Mouse (Mus musculus) left cerebral cortex, adult 2 months (tissue): ENCODE data around the gene Pygo2. TPM values are rescaled to one million over a fixed set of nuclear protein-coding genes. Genes with fewer than 3 reads are reported as not detected.
"Not testable (repeated sequence)": the region's sequence is repeated elsewhere in the genome, so short reads cannot be mapped to it uniquely, and the experiment has no call there.

ENCODE experiments used
- DNase-seq, 2 experiments: peaks; one replicate each; pipeline ENCODE4 v3.0.0; 2021 to 2022; ENCODE audit warnings: low spot score in 2 of 2, mixed read lengths in 1 of 2; ENCODE audit errors: extremely low spot score in 1 of 2
- H3K27ac ChIP-seq: fragments of 200-600 bp; 2 replicates; pipeline ENCODE4 v1.8.1; 2022
- H3K4me3 ChIP-seq: fragments of 200-600 bp; 2 replicates; pipeline ENCODE4 v1.8.1; 2022
- CTCF ChIP-seq: fragments of 200-600 bp; IDR thresholded peaks from 2 replicates; pipeline ENCODE4 v1.8.1; 2022; ENCODE audit warnings: antibody characterized with exemption, mild to moderate bottlenecking, moderate library complexity
- intact Hi-C: fragments of 180-260 bp; cut with DNase I; formaldehyde crosslinking; loops from one replicate; pipeline ENCODE4 v1.15.1; 2025
- total RNA-seq, 2 experiments: library from RNA; stranded (reverse); gene quantifications; 2 replicates each; pipeline ENCODE4 v1.2.3; 2021

Pygo2 gene
- total RNA-seq, 2 experiments from 2014 or later = 51.0 to 54.5 TPM

DNA sequence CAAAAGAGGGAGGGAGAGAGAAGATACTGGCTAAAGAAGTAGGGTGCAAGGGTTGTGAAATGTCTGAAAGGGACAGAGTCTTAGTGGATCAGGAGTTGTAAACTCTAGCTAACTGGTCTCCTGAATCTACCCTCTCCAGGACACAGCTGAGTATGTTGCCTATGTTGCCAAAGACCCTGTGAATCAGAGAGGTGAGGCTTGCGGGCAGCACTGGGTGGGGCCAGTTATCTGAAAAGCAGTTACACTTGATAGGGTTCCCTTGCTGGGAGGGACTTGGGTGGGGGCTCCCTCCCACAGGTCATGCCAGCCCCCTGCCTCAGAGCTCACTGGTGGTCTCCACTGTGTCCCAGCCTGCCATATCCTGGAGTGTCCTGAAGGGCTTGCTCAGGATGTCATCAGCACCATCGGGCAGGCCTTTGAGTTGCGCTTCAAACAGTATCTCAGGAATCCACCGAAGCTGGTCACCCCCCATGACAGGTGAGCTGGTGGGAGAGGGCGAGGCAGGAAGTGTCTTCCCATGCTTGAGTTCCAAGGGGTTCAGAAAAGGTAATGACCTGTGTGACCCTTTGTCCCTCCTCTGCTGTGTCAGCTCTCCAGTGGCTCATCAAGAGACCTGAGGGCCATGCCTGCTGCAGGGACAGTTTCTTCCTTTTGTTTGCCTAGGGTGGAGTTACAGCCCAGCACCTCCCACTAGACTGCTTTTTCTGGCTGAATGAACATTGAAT is 5.4 kb upstream of the Pygo2 start:
- H3K27ac ChIP-seq = no peak overlapping the region
- intact Hi-C loops = no loop called here
- no peak for DNase-seq
- no peak overlapping the region for H3K4me3 ChIP-seq
- TF ChIP-seq CTCF = no peak

DNA sequence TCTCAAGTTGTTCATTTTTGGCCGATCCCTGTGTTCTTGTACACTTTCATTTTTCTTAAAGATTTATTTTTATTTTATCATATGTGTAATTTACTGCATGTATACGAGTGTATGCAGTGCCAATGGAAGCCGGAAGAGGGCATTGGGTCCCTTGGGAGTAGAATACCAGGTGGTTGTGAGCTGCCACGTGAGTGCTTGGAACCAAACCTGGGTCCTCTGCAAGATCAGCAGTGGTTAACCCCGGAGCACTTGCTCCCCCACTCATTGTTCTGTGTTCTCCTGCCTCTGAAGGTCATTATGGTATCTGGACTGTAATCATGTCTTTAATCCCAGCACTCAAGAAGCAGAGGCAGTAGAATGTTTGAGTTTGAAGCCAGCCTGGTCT is 4.9 kb upstream of the Pygo2 start:
- intact Hi-C loops = no loop called here
- H3K4me3 ChIP-seq = no peak overlapping the region
- TF ChIP-seq CTCF = no peak
- DNase-seq = no peak
- H3K27ac ChIP-seq = no peak overlapping the region

DNA sequence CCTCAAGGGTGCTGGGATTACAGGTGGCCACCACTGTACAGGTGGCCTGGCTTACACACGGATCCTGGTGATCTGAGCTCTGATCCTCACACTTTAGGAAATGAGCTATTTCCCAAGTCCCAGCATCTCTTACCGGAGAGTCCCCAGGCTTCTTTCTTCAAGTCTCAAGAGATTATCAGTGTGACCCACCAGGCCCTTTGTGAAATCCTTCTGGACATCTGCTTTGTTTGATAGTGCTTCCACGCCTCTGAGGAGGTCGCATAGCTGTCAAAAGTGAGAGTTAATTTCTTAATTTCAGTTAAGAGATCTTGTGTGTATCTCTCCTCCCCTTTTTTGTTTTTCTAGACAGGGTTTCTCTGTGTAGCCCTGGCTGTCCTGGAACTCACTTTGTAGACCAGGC is 4.1 kb upstream of the Pygo2 start:
- Histone ChIP-seq H3K4me3 (no peak overlapping the region), H3K27ac (no peak overlapping the region)
- intact Hi-C loops = no loop called here
- DNase-seq = no peak
- no peak for TF ChIP-seq CTCF

DNA sequence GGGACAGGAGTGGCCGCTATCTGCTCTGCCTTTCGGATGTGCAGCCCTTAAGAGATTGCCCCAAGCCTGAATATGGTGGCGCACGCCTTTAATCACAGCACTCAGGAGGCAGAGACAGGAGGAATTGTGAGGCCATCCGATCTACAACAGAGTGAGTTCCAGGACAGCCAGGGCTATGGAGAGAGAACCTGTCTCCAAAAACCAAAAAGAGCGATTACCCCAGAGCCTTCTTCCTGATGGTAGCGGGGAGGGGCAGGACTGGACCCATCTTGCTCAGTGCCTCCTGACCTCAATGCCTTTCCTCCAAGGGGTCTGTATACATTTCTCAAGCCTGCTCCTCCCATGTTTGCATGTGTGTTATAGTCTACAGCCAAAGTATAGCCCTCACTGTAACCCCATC is 993 bp upstream of the Pygo2 start:
- H3K4me3 ChIP-seq, intact Hi-C loops, DNase-seq, H3K27ac ChIP-seq: not testable (repeated sequence)

DNA sequence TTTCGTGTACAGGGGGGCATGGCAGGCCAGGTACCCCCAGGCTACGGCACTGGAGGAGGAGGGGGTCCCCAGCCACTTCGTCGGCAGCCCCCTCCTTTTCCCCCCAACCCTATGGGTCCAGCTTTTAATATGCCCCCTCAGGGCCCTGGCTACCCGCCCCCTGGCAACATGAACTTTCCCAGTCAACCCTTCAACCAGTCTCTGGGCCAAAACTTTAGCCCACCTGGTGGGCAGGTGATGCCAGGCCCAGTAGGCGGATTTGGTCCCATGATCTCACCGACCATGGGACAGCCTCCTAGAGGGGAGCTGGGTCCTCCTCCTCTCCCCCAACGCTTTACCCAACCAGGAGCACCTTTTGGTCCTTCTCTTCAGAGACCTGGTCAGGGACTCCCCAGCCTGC is 2.6 kb downstream of the Pygo2 start:
- no peak overlapping the region for H3K4me3 ChIP-seq
- intact Hi-C loops = no loop called here
- no peak overlapping the region for H3K27ac ChIP-seq
- DNase-seq = no peak
- no peak for TF ChIP-seq CTCF

DNA sequence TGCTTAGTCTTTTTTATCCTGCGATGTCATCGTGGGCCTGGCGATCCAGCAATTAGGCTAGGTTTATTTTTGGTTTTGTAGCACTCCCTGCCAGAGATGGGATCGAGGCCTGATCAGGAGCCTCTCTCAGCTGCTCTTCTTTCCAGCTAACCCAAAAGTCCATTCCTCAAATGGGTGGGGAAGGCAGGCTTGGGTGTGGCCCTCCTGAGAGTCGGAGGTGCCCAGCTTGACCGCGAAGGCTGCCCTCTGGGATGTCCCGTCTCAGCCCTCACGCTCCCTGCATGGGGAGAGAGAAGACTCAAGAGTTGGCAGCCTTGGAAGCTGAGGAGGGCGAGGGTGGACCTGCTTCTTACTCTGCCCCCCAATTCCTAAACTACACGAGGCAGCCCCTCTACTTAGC is 4.5 kb downstream of the Pygo2 start:
- no peak for TF ChIP-seq CTCF
- intact Hi-C loops = no loop called here
- no peak overlapping the region for H3K4me3 ChIP-seq
- no peak overlapping the region for H3K27ac ChIP-seq
- DNase-seq = no peak

DNA sequence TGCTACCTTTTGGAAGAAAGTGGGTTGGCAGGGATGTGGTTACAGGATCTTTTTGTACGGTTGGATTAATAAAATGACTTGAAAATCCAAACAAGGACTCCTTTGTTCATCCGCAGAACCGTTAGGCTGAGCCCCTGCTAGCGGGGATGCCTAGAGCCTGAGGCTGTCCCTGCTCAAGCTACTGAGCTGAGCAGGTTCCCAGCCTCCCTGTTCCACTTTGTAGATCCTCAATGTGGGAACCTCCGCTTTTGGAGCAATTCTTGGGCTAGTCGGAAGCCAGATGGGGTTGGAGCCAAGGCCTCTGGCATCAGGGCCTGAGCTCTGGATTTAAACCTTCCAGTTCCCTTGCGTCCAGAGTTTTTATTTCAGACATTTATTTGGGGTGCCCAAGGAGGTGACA is 5.0 kb downstream of the Pygo2 start:
- intact Hi-C loops = no loop called here
- H3K27ac ChIP-seq = no peak overlapping the region
- H3K4me3 ChIP-seq = no peak overlapping the region
- no peak for TF ChIP-seq CTCF
- no peak for DNase-seq

DNA sequence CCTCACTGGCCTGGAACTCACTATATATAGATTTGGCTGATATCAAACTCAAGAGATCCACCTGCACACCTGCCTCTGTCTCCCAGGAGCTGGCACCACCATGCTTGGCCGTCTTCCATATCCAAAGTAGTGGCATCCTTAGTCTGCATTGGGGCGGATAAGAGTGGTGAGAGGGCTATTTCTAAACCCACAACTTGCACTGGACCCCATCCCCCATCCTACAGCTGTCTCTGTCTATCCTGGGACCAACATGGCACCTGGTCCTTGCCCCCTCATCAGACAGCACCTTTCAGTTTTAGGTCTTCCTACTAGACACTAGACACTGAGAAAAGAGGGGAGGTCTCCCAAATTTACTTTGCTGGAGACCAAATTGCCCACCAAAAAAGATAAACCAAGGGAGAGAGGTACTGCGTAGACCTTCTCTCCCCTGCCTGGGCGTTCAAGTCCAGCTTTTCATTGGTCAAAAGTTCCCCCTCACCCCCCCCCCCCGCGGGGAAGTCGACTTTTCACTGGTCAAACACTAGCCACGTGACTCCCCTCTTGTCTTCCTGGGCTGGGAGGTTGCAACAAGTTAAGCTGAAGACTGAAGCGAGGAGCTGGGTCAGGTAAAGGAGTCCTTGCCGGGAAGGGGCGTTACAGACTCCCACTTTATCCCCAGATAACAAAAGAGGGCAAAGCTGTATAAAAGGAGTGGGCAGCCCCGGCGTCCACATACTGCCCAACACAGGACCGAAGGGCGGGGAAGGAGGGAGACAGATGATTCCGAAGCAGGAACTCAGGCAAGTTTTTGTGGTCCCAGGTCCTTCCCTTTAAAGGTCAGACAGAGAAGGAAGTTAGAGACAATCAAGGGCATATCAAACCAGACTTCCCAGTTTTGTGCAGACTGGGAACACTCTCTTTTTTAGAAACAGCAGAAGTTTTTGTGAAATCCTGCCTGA is 6.4 kb downstream of the Pygo2 start, which contains the start of gene Pbxip1:
Gene Pbxip1, plus strand, starts transcription at position 531 of the 938 bp plus-strand sequence.
- Histone ChIP-seq H3K27ac (peak within 1 kb of the TSS; percentile 63), H3K4me3 (peak within 1 kb of the TSS; percentile 38)
- DNase-seq = no peak
- intact Hi-C loops = loop anchor here (2.0 kb wide), 1 partner anchor 22 kb away; no protein-coding TSS in a partner anchor
- no peak for TF ChIP-seq CTCF

DNA sequence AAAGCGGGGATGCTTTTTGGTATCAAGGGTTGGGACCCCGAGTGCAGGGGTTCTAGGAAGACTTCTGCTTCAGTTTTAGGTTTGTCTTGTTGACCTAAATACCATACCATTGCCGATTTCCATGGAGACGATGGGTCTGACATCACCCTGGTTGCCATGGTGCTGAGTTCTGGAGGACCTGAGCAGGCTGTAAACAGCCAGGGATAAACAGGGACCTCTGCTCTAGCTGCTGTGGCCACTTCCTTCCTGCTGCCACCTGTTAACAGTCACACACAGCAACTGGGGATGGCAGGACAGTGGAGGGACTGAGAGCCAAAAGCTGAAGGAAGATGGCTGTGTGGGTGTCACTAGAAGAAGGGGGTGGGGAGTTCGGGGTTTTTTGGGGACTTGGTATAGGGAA is 7.3 kb downstream of the Pygo2 start:
- DNase-seq = no peak
- intact Hi-C loops = loop anchor here (2.0 kb wide), 1 partner anchor 22 kb away; no protein-coding TSS in a partner anchor
- H3K4me3 ChIP-seq = peak overlapping the region; percentile 38
- H3K27ac ChIP-seq = peak overlapping the region; percentile 63; the same call in 1 of the 2 replicates
- no peak for TF ChIP-seq CTCF

DNA sequence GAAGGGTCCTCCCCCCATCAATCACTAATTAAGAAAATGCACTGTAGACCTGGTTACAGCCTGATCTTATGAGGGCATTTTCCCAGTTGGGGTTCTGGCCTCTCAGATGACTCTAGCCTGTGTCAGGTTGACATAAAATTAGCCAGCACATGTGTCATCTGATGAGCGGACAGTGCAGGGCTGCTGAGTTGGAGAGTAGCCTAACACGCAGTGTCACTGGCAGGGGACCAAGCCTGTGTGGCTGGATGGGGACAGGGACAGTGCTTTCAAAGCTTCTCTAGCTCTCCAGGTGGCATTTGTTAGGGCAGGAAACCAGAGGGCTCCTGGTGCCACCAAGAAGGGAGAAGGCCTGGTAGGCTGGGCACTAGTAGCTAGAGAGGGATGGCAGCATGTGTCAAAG is 10.7 kb downstream of the Pygo2 start:
- Histone ChIP-seq H3K4me3 (no peak overlapping the region), H3K27ac (no peak overlapping the region)
- intact Hi-C loops = no loop called here
- DNase-seq = no peak
- no peak for TF ChIP-seq CTCF

DNA sequence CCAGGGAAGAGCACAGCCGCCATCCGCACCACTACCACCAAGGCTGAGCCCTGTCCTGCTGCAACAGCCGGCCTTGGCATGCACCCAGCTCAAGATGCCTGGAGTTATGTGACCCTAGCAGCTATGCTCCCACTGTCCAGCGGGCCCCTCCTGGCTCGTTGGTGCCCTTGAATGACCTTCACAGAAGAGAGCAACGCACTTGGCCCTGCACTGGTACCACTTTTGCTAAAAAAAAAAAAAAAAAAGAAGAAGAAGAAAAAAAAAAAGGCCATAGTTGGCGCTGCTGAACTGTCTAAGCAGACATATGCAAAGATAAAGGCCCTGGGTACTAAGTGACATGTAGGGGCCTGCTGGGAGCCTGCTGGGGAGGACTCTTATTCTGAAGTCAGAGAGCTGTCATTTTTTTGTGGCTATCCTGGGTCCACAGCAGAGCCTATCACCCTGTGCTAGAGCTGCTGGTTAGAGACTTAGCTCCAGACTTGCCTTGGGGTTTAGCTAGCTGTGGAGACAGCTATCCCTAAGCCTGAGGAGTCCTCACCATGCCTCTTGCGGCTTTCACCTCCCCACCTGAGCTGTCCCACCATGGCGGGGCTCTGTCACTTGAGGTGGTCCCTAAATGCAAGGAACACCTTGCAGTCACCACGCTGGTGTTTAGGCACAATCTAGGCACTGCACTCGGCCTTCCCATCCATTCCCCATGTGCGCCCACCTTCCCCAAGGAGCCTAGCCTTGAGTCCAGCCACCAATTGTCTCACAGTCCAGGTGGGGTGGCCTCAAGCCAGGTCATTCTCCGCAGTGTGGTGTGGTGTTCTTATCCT is 18.9 kb downstream of the Pygo2 start:
- intact Hi-C loops = loop anchor here (2.0 to 5.0 kb wide), 2 partner anchors 38 to 410 kb away; no protein-coding TSS in a partner anchor
- TF ChIP-seq CTCF = no peak
- no peak overlapping the region for H3K27ac ChIP-seq
- DNase-seq = no peak
- no peak overlapping the region for H3K4me3 ChIP-seq
